ENCODE assay signal across 8 mouse cellular contexts in genomic region chr11:120538485-120538884, GRCm38 (mm10). TPM values are rescaled to one million over a fixed set of nuclear protein-coding genes. Genes with fewer than 3 reads are reported as not detected.
DNase-seq lines count a peak whose midpoint lies in the region; ATAC-seq lines count a peak whose summit lies in the region.

No protein-coding gene starts in this region.

- H3K27ac ChIP-seq in midbrain, embryonic 12.5 days (replicated peaks) = peak overlapping the region; percentile 76; the same call in 1 of the 2 replicates
- H3K27ac ChIP-seq in midbrain, embryonic 16.5 days (ENCODE audit: low read length) = no peak overlapping the region; the same call in 1 of the 2 replicates
- H3K27ac ChIP-seq in forebrain, embryonic 13.5 days = no peak overlapping the region
- H3K27ac ChIP-seq in hindbrain, embryonic 11.5 days (ENCODE audit: low read depth, low read length) = peak overlapping the region; percentile 4; the same call in 1 of the 2 replicates
- H3K27ac ChIP-seq in limb, embryonic 15.5 days = peak overlapping the region; percentile 60

- DNase-seq in hindbrain, embryonic 11.5 days (ENCODE audit: low spot score) = no peak
- DNase-seq in embryo, embryonic 10 days (ENCODE audit: low spot score) = no peak
- no peak for DNase-seq in right cerebral cortex, adult 2 months (ENCODE audit: low spot score in 2 of 2)
- no peak for DNase-seq in right cerebral cortex, adult 18-20 months

- H3K4me3 ChIP-seq in midbrain, embryonic 12.5 days = no peak overlapping the region
- no peak overlapping the region for H3K4me3 ChIP-seq in midbrain, embryonic 16.5 days (ENCODE audit: low read depth, low read length)
- no peak overlapping the region for H3K4me3 ChIP-seq in forebrain, embryonic 13.5 days
- H3K4me3 ChIP-seq in hindbrain, embryonic 11.5 days (ENCODE audit: low read depth, low read length) = no peak overlapping the region
- H3K4me3 ChIP-seq in limb, embryonic 15.5 days = no peak overlapping the region

- H3K9ac ChIP-seq in midbrain, embryonic 12.5 days (replicated peaks) = no peak overlapping the region
- H3K9ac ChIP-seq in midbrain, embryonic 16.5 days (ENCODE audit: low read depth, low read length) = no peak overlapping the region
- no peak overlapping the region for H3K9ac ChIP-seq in forebrain, embryonic 13.5 days
- H3K9ac ChIP-seq in hindbrain, embryonic 11.5 days (ENCODE audit: low read depth, low read length) = no peak overlapping the region
- H3K9ac ChIP-seq in limb, embryonic 15.5 days = no peak overlapping the region

- peaks cover 16% of the 10 kb centered on the region for H3K4me1 ChIP-seq in midbrain, embryonic 12.5 days
- H3K4me1 ChIP-seq in midbrain, embryonic 16.5 days (ENCODE audit: control insufficient read depth, insufficient read depth, low read length) = peaks cover 14% of the 10 kb centered on the region; the same call in 1 of the 2 replicates
- peaks cover 19% of the 10 kb centered on the region for H3K4me1 ChIP-seq in forebrain, embryonic 13.5 days
- H3K4me1 ChIP-seq in hindbrain, embryonic 11.5 days (replicated peaks; ENCODE audit: control insufficient read depth, insufficient read depth, low read length) = no peaks in the 10 kb centered on the region; the same call in 1 of the 2 replicates
- peaks cover 23% of the 10 kb centered on the region for H3K4me1 ChIP-seq in limb, embryonic 15.5 days

- H3K9me3 ChIP-seq in midbrain, embryonic 12.5 days = no peaks in the 10 kb centered on the region
- no peaks in the 10 kb centered on the region for H3K9me3 ChIP-seq in midbrain, embryonic 16.5 days (replicated peaks; ENCODE audit: control insufficient read depth, low read length, poor library complexity, severe bottlenecking)
- H3K9me3 ChIP-seq in forebrain, embryonic 13.5 days (replicated peaks) = no peaks in the 10 kb centered on the region
- H3K9me3 ChIP-seq in hindbrain, embryonic 11.5 days (ENCODE audit: control insufficient read depth, low read length) = no peaks in the 10 kb centered on the region
- no peaks in the 10 kb centered on the region for H3K9me3 ChIP-seq in limb, embryonic 15.5 days

- WGBS in midbrain, embryonic 12.5 days = 83% methylated on average over 3 of the region's 3 CpGs
- WGBS in midbrain, embryonic 16.5 days = 72% methylated on average over 3 of the region's 3 CpGs
- 64% methylated on average over 3 of the region's 3 CpGs for WGBS in forebrain, embryonic 13.5 days
- 87% methylated on average over 3 of the region's 3 CpGs for WGBS in hindbrain, embryonic 11.5 days
- WGBS in limb, embryonic 15.5 days = 55% methylated on average over 3 of the region's 3 CpGs

- no peak overlapping the region for H3K4me2 ChIP-seq in midbrain, embryonic 12.5 days (replicated peaks)
- no peak overlapping the region for H3K4me2 ChIP-seq in midbrain, embryonic 16.5 days (ENCODE audit: low read length)
- H3K4me2 ChIP-seq in forebrain, embryonic 13.5 days = no peak overlapping the region
- no peak overlapping the region for H3K4me2 ChIP-seq in hindbrain, embryonic 11.5 days (replicated peaks; ENCODE audit: low read depth, low read length)
- no peak overlapping the region for H3K4me2 ChIP-seq in limb, embryonic 15.5 days

- H3K27me3 ChIP-seq in midbrain, embryonic 12.5 days = peaks cover 33% of the 10 kb centered on the region
- peaks cover under 1% of the 10 kb centered on the region for H3K27me3 ChIP-seq in midbrain, embryonic 16.5 days (ENCODE audit: control insufficient read depth, insufficient read depth, low read depth, low read length)
- peaks cover 8% of the 10 kb centered on the region for H3K27me3 ChIP-seq in forebrain, embryonic 13.5 days
- 0 out of 2 replicates have a peak, but pooled peaks cover under 1% of the 10 kb centered on the region for H3K27me3 ChIP-seq in hindbrain, embryonic 11.5 days (ENCODE audit: control insufficient read depth, insufficient read depth, low read length)
- H3K27me3 ChIP-seq in limb, embryonic 15.5 days = peaks cover 11% of the 10 kb centered on the region

- no peak for ATAC-seq in midbrain, embryonic 12.5 days (ENCODE audit: low FRiP score, low read depth)
- ATAC-seq in midbrain, embryonic 16.5 days = no peak
- ATAC-seq in forebrain, embryonic 13.5 days = peak; percentile 8; the same call in 1 of the 2 replicates
- no peak for ATAC-seq in hindbrain, embryonic 11.5 days (ENCODE audit: low FRiP score)
- no peak for ATAC-seq in limb, embryonic 15.5 days (ENCODE audit: insufficient number of reproducible peaks, low FRiP score, low TSS enrichment, low read depth)

- peaks cover 19% of the 10 kb centered on the region for H3K36me3 ChIP-seq in midbrain, embryonic 12.5 days
- H3K36me3 ChIP-seq in midbrain, embryonic 16.5 days (ENCODE audit: control insufficient read depth, insufficient read depth, low read length) = peaks cover 18% of the 10 kb centered on the region
- peaks cover 22% of the 10 kb centered on the region for H3K36me3 ChIP-seq in forebrain, embryonic 13.5 days (ENCODE audit: poor library complexity, severe bottlenecking)
- 0 out of 2 replicates have a peak, but pooled peaks cover 2% of the 10 kb centered on the region for H3K36me3 ChIP-seq in hindbrain, embryonic 11.5 days (ENCODE audit: control insufficient read depth, insufficient read depth, low read length)
- H3K36me3 ChIP-seq in limb, embryonic 15.5 days = peaks cover 17% of the 10 kb centered on the region

RNA-seq across cellular contexts. Expression of gene Gcgr, which starts 8.0 kb away (rescaled TPM):
- polyA plus RNA-seq in midbrain, embryonic 12.5 days (2016; fragmentation: Nextera tagmentation; extraction: Ambion mirVana) = 0.18 and 0.29 TPM in 2 replicates
- polyA plus RNA-seq in midbrain, embryonic 16.5 days (2015; fragmentation: Nextera tagmentation; extraction: Ambion mirVana) = 0.13 and 0.31 TPM in 2 replicates
- polyA plus RNA-seq in forebrain, embryonic 13.5 days (2015; fragmentation: Nextera tagmentation; extraction: Ambion mirVana) = 0.08 and 0.21 TPM in 2 replicates
- polyA plus RNA-seq in hindbrain, embryonic 11.5 days (2014; fragmentation: Nextera tagmentation; extraction: Ambion mirVana) = 0.31 and 0.56 TPM in 2 replicates
- 3.5 and 4.4 TPM in 2 replicates for polyA plus RNA-seq in limb, embryonic 15.5 days (2015; fragmentation: Nextera tagmentation; extraction: Ambion mirVana)

RNA-seq across cellular contexts. Expression of gene Mcrip1, which starts 11.0 kb away (rescaled TPM):
- polyA plus RNA-seq in midbrain, embryonic 12.5 days (2016; fragmentation: Nextera tagmentation; extraction: Ambion mirVana) = 212 and 232 TPM in 2 replicates
- 232 and 233 TPM in 2 replicates for polyA plus RNA-seq in midbrain, embryonic 16.5 days (2015; fragmentation: Nextera tagmentation; extraction: Ambion mirVana)
- 228 and 240 TPM in 2 replicates for polyA plus RNA-seq in forebrain, embryonic 13.5 days (2015; fragmentation: Nextera tagmentation; extraction: Ambion mirVana)
- 245 and 256 TPM in 2 replicates for polyA plus RNA-seq in hindbrain, embryonic 11.5 days (2014; fragmentation: Nextera tagmentation; extraction: Ambion mirVana)
- polyA plus RNA-seq in limb, embryonic 15.5 days (2015; fragmentation: Nextera tagmentation; extraction: Ambion mirVana) = 237 and 239 TPM in 2 replicates

RNA-seq across cellular contexts. Expression of gene Ppp1r27, which starts 12.4 kb away (rescaled TPM):
- polyA plus RNA-seq in midbrain, embryonic 12.5 days (2016; fragmentation: Nextera tagmentation; extraction: Ambion mirVana) = not detected in 2 replicates
- not detected in 2 replicates for polyA plus RNA-seq in midbrain, embryonic 16.5 days (2015; fragmentation: Nextera tagmentation; extraction: Ambion mirVana)
- polyA plus RNA-seq in forebrain, embryonic 13.5 days (2015; fragmentation: Nextera tagmentation; extraction: Ambion mirVana) = not detected in 2 replicates
- not detected in 2 replicates for polyA plus RNA-seq in hindbrain, embryonic 11.5 days (2014; fragmentation: Nextera tagmentation; extraction: Ambion mirVana)
- polyA plus RNA-seq in limb, embryonic 15.5 days (2015; fragmentation: Nextera tagmentation; extraction: Ambion mirVana) = 3.2 and 11.9 TPM in 2 replicates

RNA-seq across cellular contexts. Expression of gene P4hb, which starts 34.6 kb away (rescaled TPM):
- 384 and 418 TPM in 2 replicates for polyA plus RNA-seq in midbrain, embryonic 12.5 days (2016; fragmentation: Nextera tagmentation; extraction: Ambion mirVana)
- 233 and 257 TPM in 2 replicates for polyA plus RNA-seq in midbrain, embryonic 16.5 days (2015; fragmentation: Nextera tagmentation; extraction: Ambion mirVana)
- 253 and 286 TPM in 2 replicates for polyA plus RNA-seq in forebrain, embryonic 13.5 days (2015; fragmentation: Nextera tagmentation; extraction: Ambion mirVana)
- polyA plus RNA-seq in hindbrain, embryonic 11.5 days (2014; fragmentation: Nextera tagmentation; extraction: Ambion mirVana) = 504 and 527 TPM in 2 replicates
- 1,021 and 1,099 TPM in 2 replicates for polyA plus RNA-seq in limb, embryonic 15.5 days (2015; fragmentation: Nextera tagmentation; extraction: Ambion mirVana)

RNA-seq across cellular contexts. Expression of gene Arhgdia, which starts 42.9 kb away (rescaled TPM):
- 504 and 557 TPM in 2 replicates for polyA plus RNA-seq in midbrain, embryonic 12.5 days (2016; fragmentation: Nextera tagmentation; extraction: Ambion mirVana)
- polyA plus RNA-seq in midbrain, embryonic 16.5 days (2015; fragmentation: Nextera tagmentation; extraction: Ambion mirVana) = 439 and 443 TPM in 2 replicates
- polyA plus RNA-seq in forebrain, embryonic 13.5 days (2015; fragmentation: Nextera tagmentation; extraction: Ambion mirVana) = 462 and 508 TPM in 2 replicates
- 576 and 591 TPM in 2 replicates for polyA plus RNA-seq in hindbrain, embryonic 11.5 days (2014; fragmentation: Nextera tagmentation; extraction: Ambion mirVana)
- polyA plus RNA-seq in limb, embryonic 15.5 days (2015; fragmentation: Nextera tagmentation; extraction: Ambion mirVana) = 581 and 641 TPM in 2 replicates

Comparison
In these comparisons a context has a peak if more than half of its experiments do, and no peak if none do; other contexts are left out.
1. H3K27ac ChIP-seq: peak in midbrain, embryonic 12.5 days (single experiment), hindbrain, embryonic 11.5 days (single experiment) and limb, embryonic 15.5 days (single experiment); none in midbrain, embryonic 16.5 days (single experiment) and forebrain, embryonic 13.5 days (single experiment).